Mouse (Mus musculus): ENCODE data around the gene Cbfa2t3.
A peak's percentile ranks its signal among the peaks of the same experiment; 100 is the strongest.

Cbfa2t3 gene

DNA sequence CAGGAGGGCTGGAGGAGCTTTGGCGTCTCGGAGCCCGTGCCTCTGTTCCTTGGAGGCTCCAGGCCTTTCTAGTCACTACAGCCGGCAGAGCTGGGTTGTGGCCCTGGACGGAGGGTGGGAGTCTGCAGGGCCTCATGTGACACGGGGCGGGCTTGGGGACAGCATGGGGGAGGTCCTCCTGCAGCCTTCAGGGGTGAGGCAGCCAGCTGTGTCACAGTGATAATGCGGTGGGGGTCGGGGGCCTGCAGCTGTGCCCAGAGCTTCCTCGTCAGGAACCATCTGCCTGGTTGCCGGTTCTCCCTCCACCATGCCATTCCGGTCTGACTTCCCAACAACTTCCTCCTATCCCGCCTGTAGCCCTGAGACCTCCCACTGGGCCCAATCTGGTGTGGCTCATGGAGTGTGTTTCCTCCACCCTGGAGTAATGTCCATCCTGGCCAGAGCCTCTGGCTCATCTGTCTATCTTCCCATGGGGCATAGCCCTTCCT lies at the start of gene Cbfa2t3:
Cbfa2t3 (minus strand) TSS at position 105 of the 488 bp plus-strand sequence.
- DNase-seq = peak; percentile 85

- no peak for DNase-seq
These were observed 48.9 kb upstream of the Cbfa2t3 start for GRCm38 (mm10) chr8:122747825-122748224.

DNA sequence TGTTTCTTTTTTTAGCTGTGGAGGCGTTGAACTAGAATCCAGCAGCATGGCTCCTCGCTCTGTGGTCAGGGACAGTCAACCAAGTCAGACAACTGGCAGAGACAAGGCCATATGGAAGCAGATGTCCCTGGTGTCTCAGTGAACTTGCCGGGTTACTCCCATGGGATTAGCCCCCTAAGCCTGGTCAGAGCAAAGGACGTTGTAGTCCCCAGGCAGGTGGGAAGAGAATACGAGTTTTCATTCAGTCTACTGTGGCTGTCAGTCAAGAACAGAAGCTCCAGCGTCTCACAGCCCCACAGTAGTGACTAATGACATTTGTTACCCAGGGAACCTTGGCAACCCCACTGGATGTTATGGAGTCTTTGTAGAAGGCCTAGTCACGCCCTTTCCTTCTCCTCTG lies 47.5 kb upstream of the Cbfa2t3 start:
- no peak for DNase-seq

GRCm38 (mm10) chr8:122745750-122746275 lies 46.9 kb upstream of the Cbfa2t3 start:
- DNase-seq = no peak

DNA sequence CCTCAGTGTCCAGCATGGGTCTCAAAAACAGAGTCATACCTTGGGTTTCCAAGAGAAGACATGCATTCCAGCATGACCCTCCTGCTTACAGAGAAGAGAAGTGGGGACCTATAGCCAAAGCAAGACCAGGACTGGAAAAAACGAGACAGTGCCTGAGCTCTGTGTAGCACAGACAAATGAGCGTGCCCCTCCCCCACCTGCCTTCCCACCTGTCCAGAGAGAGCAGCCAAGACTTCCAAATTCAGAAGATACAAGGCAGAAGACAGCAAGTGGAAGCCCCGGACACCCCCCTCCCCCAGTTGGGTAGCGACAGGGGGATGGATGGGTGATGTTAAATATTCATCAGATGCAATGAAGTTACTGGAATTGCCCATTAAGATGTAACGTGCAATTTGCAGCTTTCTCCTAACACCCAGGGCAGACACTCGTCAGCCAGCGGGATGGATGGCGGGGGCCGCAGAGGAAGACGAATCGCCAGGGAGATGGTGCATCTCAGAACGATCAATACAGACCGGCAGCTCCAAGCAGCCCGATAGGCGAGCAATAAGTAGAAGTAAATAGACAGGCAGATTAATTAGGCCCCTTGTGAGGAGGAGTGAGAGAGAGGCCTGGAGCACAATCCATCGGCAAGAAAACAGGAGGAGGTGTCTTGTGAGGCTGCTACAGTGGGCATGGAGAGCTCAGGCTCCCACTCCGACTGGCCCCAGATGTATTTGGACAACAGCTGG lies 46.3 kb upstream of the Cbfa2t3 start:
- no peak for DNase-seq

DNA sequence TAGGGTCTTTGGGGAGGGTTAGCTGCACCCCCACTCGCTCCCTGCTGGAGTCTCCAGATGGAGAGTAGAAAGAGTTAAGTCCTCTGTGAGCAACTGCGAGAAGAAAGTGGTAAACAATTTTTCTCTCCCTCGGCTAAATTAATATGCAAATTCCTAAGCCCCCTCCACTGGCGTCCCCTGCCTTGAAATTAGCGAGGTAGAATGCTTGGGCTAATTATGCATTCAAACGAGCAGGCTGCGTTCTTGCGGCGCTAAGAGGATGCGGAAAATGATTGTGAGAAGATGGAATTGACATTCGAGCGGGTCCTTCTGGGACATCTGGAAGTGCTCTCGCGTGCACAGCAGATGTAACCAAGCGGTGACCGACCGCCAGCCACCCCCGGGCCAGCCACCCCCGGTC lies 43.6 kb upstream of the Cbfa2t3 start:
- no peak for DNase-seq

GRCm38 (mm10) chr8:122739102-122739725 lies 40.3 kb upstream of the Cbfa2t3 start:
- peak; percentile 91 for DNase-seq

- DNase-seq = no peak
These were observed 39.0 kb upstream of the Cbfa2t3 start for GRCm38 (mm10) chr8:122737886-122738285.

DNA sequence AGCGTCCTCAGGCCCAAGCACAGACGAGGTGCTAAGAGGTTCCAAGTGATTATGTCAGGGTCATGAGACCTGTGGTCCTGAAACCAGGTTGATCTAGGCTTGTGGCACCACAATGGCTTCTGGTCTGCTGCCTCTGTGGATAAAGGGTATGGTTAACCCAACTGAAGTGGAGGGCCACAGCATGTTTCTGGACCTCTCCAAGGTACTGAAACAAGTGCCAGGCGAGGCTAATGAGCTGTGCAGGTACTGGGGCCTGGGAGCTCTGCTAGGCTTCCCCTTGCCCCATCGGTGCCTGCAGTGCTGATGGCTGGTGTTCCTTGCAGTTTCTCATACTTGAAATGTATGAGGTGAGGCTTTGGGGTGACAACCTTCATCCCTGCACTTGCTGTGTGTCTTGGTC lies 38.2 kb upstream of the Cbfa2t3 start:
- DNase-seq = peak; percentile 51

DNA sequence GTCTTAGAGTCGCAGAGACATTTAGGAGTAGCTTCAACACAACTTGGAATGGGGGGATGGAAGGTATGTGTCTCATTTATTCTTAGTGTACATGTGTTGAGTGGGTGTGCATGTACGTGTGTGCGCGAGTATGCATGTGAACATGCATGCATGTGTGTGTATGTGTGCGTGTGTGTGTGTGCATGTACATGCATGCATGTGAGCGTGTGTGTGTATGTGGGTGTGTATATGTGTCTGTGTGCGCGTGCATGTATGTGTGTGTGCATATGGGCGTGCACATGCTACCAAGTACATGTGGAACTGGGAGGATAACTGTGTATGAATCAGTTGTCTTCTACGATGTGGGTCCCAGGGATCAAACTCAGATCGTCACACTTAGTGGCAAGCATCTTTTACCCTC lies 37.7 kb upstream of the Cbfa2t3 start:
- no peak for DNase-seq

- peak; percentile 67 for DNase-seq
These were observed 36.9 kb upstream of the Cbfa2t3 start for GRCm38 (mm10) chr8:122735542-122736473.

- no peak for DNase-seq
These were observed 36.2 kb upstream of the Cbfa2t3 start for GRCm38 (mm10) chr8:122735110-122735509.

- no peak for DNase-seq
These were observed 29.7 kb upstream of the Cbfa2t3 start for GRCm38 (mm10) chr8:122728630-122729029.

DNA sequence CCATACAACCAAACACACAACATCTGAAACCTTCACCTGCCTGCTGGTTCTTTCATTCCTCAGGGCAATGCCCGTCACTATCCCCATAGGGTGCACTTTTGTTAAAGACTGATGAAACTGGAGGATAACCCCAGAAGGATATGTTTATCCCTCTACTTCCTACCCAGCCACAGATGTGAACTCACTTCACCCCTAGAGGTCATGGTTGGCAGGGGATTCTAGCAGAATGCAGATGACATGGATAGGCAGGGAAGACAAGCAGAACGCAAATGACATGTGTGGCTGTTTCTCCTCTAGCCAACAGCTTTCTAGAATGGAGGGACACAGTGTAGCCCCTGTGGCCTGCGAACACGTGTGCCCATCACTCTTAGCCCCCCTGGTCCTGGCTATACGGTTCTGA lies 28.5 kb upstream of the Cbfa2t3 start:
- DNase-seq = peak; percentile 67

DNA sequence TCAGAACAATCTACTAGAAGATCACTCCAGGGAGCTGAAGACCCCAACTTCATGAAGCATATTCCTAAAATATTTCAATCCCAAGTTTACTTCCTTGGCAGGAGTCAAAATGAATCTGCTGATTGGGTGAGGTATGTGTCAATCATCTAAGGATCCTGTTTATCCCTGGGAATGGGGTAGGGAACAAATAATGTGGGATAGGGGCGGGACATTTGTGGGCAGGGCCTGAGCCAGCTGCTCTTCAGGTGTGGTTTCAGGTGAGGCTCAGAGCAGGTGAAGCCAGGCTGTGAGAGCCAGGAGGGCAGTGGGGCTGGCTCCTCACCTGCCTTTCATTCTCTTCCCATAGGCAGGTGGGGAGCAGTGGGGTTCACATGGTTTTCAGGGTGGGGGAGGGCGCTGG lies 27.9 kb upstream of the Cbfa2t3 start:
- no peak for DNase-seq

DNA sequence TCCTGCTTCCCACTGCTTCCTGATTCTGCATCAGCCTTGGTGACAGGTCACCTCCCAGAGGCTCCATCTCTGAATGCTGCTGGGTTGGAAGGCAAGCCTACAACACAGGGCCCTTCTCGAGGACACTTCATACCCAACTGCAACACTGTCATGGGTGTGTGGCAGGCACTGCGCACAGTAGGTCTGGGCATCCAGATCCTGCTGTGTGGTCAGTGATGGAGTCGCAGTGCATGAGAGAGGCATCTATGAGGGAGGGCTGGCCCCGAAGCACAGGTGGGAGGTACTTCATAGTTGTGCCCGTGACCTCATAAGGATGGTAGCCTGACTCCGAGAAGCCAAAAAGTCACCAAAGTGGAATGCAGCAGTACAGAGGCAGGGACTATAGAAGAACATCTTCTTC lies 26.3 kb upstream of the Cbfa2t3 start:
- DNase-seq = no peak

DNA sequence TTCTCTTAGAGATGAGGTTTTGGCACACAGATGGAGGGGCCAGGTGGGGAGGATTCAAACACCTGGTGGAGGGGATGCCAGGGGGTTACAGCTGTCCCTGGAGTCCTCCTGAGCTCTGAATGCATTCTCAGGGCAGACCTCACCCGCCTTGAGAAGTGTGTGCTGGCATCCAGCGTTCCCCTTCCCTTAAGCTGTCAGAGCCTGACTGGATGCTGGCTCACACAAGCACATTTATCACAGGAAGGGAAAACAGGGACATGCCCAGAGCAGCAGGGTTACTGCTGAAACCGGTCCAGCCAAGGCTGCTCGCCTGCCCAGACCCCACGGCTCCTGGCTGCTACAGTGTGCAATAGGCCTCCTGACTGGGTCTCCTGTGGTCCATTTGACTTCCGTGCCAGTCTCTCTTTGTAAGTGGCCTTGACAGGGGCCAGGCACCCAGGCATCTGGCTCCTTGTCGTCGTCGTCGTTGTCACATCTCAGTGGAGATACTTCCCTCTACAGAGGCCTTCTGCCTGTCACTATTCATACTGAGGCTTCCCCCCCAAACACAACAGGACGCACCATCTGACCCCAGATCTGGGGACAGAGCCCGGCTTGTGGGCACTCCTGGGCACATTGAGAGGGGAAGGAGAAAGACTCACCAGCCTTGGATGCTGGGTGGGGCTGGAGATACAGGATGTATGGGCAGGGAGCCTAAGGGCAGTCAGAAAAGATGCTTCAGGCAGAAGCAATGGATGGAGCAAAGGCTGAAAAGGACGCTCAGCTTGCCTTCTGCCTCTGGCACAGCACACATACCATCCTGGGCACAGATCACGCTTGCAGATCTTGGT lies 22.1 kb upstream of the Cbfa2t3 start:
- peak; percentile 90 for DNase-seq

DNA sequence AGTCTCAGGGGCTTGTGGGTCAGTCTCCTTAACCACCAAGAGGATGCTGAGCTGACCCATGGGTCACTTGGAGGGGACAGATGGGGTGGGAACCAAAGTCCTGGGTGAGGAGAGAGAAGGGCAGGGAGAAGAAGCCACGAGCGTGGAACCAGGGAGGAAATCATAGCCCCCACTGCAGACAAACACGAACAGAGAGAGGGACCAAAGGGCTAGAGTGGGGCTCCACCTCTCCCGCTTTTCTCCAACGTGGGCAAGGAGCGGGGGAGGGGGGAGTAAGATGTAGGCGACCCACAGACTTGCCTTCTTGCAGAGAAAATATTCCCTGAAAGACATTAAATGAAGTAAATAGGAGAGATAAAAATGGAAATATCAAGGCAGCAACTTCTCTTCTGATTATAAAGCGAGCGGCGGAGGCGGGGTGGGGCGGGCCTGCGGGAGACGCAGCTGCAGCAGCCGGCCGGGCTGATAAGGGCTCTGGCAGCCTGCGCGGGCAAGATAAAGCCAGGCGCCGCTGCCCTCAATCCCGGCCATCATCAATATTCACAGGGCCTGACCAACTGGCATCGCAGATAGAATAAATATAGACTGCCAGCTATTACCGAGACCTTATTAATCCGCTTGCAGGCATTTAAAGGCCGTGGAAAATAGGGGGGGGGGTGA lies 21.3 kb upstream of the Cbfa2t3 start:
- DNase-seq = peak; percentile 73

GRCm38 (mm10) chr8:122719500-122720065 lies 20.7 kb upstream of the Cbfa2t3 start:
- peak; percentile 75 for DNase-seq

- DNase-seq = no peak
These were observed 20.0 kb upstream of the Cbfa2t3 start for GRCm38 (mm10) chr8:122718711-122719499.
